Mouse (Mus musculus): ENCODE measurements at regions not wholly inside any gene's neighbourhood (a gene's known extent, or its start where the extent isn't known, plus 50 kb on each side); places are given as distances from the start of the nearest gene placed in this dataset.

DNA sequence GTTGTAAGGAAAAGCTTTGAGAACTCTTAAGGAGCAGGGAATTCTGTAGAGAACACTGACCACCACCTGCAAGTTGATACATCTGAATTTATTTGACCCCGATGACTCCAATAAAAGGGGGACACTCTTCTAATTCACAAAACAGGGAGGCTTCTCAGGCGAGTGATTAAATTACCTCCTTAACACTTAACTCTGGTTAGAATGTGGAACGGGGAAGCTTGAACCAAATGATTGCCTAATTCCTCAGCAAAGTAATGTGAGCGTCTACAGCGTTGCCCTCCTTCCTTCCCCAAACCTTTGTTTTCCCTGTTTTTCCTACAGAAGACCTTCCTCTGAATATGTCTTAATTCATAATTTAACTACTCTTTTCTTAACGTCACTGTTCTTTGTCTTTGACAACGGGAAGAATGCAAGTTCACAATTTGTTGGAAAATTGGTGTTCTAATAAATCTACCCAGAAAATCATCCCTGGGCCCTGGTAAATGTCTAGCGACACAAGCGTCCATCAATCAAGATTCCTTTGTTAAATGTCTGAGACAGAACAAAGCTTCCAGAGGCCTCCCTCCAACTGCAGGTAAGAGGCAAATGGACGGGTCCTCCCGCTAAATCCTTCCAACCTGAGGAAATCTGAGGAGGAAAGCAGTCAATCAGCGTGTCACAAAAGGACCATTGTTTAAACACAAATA lies 236.8 kb upstream of the Gpc5 start:
- POLR2A ChIA-PET: no interaction called here
- CTCF ChIA-PET: interaction anchor here in 1 of 4 experiments (0.6 kb wide), 1 partner anchor 161 kb away, joined by 3 read pairs; no protein-coding TSS in a partner anchor

DNA sequence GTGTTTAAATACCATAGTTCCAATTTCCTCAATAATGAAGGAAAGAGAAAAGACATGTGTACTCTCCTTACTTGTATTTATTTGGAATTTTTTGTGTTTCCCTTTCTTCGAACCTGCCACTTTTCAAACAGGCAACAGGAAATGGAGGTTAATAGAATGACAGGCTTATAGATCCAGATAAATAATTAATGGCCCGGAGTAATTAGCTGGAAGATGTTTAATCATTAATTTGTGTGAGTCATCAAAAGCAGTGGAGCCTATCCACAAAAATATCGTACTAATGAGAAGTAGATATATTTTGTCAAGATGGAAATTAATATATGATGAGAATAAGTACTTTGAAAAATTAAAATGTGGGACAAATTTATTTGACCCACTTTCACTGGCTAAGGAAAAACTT lies 236.3 kb upstream of the Gpc5 start:
- ChIA-PET POLR2A (no interaction called here), CTCF (no interaction called here)

DNA sequence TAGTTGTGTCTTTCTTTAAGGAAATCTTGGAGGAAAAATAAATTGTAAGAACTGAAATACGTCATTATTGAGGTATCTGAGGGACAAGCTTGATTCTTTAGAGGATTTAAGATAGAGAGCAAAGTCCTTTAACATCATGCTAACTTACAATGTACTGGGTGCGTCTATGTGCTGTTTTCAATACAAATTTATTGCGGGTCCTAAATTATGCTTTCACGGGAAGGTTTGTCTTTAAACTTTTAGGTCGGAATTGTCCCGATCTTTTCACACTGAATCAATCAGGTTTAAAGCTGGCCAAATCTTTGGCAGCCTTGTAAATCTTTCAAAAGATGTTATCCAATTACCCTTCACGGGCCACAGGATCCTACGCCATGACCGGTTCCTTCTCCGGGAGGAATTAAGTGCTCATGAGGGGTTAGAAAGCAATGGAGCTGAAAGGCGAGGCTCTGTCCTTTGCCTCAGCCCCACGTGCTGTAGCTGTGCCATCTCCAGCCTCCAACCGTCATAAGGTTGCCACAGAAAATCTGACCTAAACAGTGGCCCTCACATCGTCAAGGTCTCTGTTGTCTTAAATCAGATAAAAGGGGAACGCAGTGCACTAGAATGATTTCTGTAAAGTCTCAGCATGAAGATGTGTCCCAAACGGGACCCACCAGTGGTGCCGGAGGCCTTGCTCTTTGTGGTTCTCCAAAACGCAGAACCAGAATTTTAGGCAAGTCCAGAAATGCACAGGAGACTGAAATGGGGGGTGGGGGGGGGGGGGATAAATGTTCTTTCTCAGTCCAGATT lies 235.6 kb upstream of the Gpc5 start:
- CTCF ChIA-PET: no interaction called here
- POLR2A ChIA-PET: no interaction called here

DNA sequence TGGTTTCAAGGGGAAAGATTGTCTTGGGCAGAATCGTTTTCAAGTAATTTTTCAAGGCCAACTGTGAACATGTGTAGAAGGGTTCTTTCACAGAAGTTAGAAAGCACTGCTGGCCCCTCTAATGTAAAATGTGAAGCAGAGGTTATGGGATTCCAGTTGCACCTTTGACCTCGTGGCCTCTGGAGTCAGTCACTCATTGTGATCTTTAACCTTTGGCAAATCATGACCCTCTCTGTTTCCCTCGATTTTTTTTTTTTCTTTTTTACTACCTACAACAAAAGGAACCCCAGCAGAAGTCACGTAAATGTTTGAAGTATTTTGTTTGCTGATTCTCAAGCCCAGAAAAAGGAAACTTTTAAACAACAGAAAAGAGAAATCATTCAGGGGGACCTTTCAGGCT lies 234.8 kb upstream of the Gpc5 start:
- CTCF ChIA-PET: no interaction called here
- POLR2A ChIA-PET: no interaction called here

DNA sequence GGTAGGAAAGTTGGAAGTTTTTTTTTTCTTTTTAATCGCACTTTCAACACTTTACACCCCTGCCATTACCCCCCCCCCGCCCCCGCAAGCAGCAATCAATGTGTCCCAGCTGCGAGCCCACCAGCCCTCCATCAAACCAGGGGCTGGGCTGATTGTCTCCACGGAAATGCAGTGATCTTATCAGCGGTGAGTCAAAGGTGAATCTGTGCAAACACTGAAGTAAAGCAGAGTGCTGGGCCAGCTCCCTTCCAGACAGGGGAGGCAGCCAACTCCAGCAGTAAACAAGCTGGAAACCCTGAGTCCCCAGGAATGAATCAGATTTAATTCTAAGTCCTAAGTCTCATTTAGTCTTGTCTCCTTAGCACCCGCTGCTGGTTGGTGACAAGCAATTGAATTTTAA lies 234.3 kb upstream of the Gpc5 start:
- POLR2A ChIA-PET: no interaction called here
- CTCF ChIA-PET: no interaction called here

DNA sequence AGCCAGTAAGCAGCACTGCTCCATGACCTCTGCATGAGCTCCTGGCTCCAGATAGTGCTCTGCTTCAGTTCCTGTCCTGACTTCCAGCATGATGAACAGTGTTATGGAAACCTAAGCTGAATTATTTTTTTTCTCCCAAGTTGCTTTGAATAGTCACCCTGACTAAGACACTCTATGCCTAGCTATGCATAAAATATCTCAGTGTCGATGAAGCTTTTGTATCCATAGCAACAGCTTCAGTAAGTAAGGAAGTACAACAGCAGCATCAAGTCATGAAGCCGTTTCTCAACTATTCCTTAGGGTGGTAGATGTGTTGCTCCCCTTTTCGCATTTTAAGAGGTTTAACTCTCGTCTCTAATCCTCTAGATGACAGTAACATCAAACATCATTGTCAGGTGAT lies 228.4 kb upstream of the Gpc5 start:
- CTCF ChIA-PET: no interaction called here
- POLR2A ChIA-PET: no interaction called here

DNA sequence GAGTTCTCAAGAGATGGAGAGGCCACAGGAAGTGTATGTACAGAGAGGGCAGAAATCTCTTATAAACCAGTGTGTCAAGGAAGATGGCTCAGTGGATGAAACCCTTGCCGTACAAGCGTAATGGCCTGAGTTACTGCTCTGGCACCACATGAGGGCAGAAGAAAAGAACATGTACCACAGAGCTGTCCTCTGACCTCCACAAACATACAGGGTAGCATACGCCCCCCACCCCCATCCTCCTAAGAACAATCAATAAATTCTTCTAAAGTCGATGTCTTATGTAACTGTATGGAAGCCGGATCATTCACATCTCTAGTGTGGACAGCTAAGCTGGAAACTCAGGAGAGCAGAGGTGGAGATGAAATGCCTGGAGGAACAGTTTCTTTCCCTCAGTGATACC lies 227.9 kb upstream of the Gpc5 start:
- CTCF ChIA-PET: no interaction called here
- POLR2A ChIA-PET: no interaction called here

DNA sequence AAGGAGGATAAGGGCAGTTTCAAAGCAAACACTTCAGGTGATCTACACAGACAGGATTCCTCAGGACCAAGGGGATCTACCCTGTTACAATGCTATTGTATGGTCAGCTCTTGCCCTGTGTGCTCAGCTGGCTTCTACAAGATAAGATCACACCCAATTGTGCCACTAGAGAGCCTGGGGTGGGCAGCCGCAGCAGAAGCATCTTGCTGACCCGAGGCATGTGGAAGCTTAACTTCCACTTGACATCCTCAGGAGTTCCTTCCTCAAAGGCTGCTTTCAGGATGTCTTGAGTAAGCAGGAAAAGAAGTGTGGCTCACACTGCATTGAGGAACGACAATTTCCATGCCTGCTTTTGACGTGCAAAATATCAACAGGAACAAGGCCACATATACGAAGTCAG lies 222.8 kb upstream of the Gpc5 start:
- ChIA-PET POLR2A (no interaction called here), CTCF (no interaction called here)

DNA sequence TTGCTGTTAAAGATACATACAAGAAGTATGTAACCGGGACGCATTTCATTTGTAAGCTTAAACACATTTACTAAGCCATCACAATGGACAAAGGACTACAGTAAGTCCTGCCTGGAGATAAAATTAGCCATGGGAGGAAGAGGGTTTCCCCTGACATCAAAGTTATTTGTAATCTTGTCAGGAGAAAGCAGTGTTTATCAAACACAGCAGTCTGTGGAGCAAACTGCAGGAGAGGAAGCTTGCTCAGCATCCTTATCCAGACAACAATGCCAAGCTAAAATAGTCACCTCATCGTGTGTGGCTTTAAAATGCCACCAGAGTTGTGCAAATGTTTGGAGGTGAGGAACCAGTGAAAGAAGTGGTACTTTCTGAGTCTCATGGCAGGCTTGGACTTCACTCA lies 216.9 kb upstream of the Gpc5 start:
- CTCF ChIA-PET: no interaction called here

DNA sequence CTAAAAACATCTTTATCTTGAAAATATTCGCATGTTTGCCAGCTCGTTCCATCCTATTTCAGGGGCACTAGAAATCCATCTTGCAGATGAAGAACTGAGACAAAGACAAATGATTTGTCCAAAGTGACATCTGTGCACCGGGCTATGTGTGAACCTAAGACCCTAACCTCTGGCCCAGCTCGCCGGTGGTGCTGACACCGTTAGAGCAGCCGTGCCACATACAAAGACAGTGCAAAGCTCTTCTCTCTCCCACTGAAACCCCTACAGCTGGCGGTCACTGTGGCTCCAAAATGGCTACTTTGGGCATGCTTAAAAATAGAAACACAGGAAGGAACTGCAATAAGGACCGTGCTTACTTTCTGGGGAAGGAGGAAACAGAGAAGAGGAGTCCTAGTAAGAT lies 215.6 kb upstream of the Gpc5 start:
- ChIA-PET CTCF (no interaction called here), POLR2A (no interaction called here)

More for the DNA sequence above, 216.9 kb upstream of the Gpc5 start:
- POLR2A ChIA-PET: interaction anchor here in 1 of 4 experiments (0.6 kb wide), 1 partner anchor 84 kb away, joined by 3 read pairs; no protein-coding TSS in a partner anchor

DNA sequence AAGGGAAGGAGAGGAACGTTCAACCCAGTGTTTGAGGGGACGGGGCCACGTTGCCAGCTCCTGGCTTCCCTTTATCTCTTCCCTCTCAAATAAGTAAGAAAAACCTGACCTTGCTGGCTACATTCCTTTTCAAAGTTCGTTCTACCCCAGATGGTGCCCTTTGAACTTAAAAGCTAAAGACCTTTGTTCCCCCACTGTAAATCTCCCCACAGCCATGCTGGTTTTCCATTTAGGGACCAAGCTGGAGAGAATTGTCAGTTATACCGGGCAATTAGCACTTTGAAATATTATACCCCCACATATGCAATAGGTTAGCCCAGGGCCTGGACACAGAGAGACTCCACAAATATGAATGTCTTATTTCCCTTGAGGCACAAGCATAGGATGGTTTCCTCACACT lies 214.5 kb upstream of the Gpc5 start:
- CTCF ChIA-PET: no interaction called here

DNA sequence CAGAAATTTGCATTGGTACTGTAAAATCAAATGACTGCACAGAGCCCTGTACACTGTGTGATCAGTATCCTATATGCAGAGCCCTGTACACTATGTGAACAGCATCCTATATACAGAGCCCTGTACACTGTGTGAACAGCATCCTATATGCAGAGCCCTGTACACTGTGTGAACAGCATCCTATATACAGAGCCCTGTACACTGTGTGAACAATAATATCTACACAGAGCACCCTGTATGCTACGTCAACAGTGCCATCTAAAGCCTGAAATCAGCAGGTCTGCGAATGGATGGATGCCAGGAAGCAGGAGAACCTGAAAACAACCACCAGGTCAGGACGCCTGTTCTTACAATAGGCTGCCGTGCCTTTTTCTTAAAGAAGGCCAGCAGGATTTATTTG lies 211.7 kb upstream of the Gpc5 start:
- CTCF ChIA-PET: no interaction called here
- POLR2A ChIA-PET: no interaction called here

More for the DNA sequence above, 214.5 kb upstream of the Gpc5 start:
- POLR2A ChIA-PET: no interaction called here

DNA sequence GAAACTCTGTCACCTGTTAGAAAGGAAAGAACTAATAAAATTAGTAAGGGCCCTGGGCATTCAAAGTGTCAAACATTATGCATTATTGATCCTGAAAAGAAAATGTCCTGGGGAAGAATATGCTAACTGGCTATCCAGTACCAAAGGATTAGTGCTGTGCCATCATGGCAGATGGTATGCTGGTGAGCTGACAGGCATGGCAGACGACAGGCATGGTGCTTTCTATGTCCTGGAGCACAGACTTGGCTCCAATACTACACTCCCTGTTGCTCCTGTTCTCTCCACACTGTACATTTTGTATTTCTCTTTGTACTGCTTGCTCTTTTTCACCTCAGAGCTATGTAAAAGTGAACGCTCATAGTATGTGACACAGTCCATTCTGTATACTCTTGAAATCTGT lies 187.9 kb upstream of the Gpc5 start:
- CTCF ChIA-PET: no interaction called here

DNA sequence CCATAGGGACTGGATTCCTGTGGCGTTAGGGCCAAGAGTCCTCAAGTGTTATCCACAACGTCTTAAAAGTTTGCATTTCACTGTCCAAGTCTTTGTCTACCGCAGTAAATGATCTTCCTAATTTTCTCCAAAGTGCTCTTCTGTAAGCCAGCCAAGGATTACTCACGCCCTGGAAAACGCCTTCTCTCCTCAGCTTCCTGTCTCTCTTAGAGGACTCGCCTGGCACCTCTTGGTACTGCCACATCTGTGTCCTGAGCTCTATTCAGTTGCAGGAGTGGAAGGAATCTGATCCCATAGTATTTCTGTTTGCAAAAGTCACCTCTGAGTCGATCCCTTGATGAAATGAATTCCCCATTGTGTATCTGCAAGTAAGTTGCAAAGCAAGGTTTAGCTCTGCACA lies 179.7 kb upstream of the Gpc5 start:
- ChIA-PET CTCF (no interaction called here), POLR2A (interaction anchor here in 1 of 4 experiments (0.9 kb wide), 1 partner anchor 8 kb away, joined by 4 read pairs; no protein-coding TSS in a partner anchor)

More for the DNA sequence above, 187.9 kb upstream of the Gpc5 start:
- POLR2A ChIA-PET: interaction anchor here in 1 of 4 experiments (1.4 kb wide), 1 partner anchor 9 kb away, joined by 4 read pairs; no protein-coding TSS in a partner anchor

DNA sequence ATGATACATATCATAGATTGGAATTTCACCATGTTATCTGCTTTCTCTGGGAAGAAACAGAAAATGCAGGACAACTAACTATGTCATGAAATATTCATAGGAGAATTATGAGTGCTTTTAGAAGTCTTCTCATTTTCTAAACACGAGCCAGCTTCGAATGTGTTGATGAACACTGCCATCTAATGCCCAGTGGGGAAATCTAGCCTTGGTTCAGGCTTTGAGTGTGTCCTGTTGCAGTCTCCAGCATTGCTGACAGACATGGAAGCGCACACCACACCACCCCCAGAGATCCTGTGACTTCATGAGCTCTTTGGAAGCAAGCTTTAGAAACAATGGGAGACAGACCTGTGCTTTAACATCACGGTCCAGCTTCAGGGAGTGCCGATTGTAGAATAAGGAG lies 178.8 kb upstream of the Gpc5 start:
- CTCF ChIA-PET: no interaction called here
- POLR2A ChIA-PET: interaction anchor here in 1 of 4 experiments (0.9 kb wide), 1 partner anchor 9 kb away, joined by 4 read pairs; no protein-coding TSS in a partner anchor

DNA sequence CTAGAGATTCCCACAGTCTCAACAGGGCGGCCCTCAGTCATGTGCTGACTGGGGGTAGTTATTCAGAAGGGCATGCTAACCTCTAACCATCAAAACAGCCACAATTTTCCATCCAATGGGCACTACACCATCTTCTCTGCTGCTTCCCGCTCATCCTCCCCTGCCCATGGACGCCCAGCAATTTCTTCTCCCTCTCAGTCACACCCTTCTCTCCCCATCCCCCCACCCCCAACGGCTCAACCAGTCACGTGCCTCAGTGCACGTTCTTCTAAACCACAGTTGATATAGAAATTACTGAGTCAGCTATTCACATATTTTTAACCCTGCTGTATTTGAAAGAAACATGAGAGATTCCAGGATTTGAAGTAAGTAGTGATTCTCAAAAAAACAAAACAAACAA lies 146.3 kb upstream of the Gpc5 start:
- CTCF ChIA-PET: no interaction called here
- POLR2A ChIA-PET: interaction anchor here in 1 of 4 experiments (0.7 kb wide), 1 partner anchor 919 kb away, joined by 3 read pairs; no protein-coding TSS in a partner anchor

DNA sequence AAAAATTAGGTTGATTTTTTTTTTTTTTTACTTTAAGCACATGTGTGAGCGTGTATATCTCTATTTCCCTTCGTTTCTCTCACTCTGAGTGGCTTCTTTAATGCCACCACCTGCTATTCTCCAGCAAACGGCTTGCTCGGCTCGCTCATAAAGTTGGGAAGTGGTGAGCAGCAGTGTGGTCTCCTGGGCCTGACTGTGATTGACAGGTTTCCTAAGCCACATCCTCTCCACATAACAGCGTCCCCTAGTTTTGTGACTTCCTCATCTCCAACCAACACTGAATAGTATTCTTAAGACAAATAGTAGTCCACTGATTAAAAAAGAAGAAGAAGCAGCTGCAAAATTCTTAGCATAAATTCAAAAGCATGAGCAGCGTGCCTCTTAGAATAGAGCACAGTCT lies 145.7 kb upstream of the Gpc5 start:
- ChIA-PET CTCF (no interaction called here), POLR2A (no interaction called here)

DNA sequence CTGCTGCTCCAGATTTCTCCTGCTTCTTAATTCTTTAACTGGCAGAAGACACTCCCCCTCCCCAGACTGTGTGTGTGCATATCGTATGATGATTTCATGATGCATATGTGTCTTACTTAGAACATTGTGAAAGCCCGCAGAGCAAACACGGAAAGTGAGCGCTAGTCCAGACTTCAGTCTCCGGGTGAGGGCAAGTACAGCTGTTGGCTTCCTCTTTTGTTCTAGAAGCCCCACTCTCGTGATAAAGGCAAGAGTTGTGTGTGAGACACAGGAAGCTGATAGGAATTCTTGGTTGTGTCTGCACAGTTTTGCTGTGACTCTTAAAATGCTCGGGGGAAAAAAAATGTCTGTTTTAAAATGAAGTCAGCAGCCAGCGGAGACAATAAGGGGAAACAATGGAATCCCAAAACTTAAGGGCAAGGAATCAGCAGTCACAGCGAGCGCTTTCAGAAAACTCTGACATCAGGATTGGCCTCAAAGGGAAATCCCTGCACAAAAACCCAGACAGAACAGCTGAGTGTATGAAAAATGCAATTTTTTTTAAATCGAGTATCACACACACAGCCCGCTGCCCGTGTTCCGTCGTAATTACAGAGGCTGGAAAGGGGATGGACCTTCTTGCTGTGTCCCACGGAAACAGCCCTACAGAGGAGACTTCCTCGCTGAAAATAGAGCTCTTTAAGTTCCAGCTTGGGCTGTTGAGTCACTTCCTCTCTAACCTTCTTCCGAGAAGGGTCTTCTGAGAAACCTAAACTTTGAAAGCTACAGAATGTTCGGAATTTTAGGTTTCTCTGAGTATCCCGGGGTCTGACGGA lies 143.5 kb upstream of the Gpc5 start:
- ChIA-PET POLR2A (no interaction called here), CTCF (no interaction called here)

DNA sequence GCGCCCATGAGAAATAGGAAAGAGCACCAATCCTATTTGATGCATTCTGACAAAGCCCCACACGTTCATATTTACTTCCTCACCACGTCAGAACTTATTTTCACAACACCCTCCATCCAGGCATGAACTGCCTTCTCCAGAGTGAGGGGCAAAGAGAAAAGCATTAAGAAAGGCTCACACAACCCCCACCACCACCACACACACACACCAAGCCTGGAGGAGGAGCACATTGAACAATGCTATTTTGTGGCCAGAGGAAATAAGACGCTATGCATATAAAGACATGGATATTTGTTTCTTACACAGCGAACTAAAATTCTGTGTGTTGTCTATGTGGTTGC lies 142.9 kb upstream of the Gpc5 start:
- ChIA-PET CTCF (no interaction called here), POLR2A (no interaction called here)

DNA sequence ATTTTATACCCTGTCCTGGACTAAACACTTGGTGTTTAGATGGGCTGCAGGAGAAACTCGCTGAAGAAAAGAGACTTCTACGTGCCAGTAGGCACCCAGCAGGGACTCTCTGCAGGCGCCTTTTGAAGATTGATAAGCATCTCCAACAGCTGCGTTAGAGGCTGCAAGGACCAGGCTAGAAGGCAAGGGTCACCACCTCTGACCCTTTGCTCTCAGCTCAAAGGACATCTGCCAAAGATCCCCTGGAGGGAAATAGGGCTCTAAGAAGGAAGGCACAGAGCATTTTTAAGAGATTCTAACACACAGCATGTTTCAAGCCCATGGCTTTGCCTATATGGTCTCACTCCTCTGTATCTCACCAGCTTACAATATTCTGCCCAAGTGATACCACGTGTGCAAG lies 139.7 kb upstream of the Gpc5 start:
- CTCF ChIA-PET: no interaction called here

More for the DNA sequence above, 139.7 kb upstream of the Gpc5 start:
- POLR2A ChIA-PET: interaction anchor here in 1 of 4 experiments (0.6 kb wide), 1 partner anchor 69 kb away, joined by 9 read pairs; no protein-coding TSS in a partner anchor

Data from embryonic stem cell, embryonic (primary cell).